Mouse (Mus musculus) embryonic stem cell, embryonic (primary cell): ENCODE data around the gene Eprs.

Experiments
- CTCF ChIA-PET, 4 experiments: fragments of 300-600 bp in 2 of 4; fragments of 350-600 bp in 2 of 4; sonication (Branson Sonifier 250); formaldehyde crosslinking; loops; one replicate each; lab custom pipeline; 2022; ENCODE audit warnings: inconsistent platforms in 2 of 4; lab: Charles Lee
- POLR2A ChIA-PET, 4 experiments: fragments of 300-600 bp in 2 of 4; fragments of 350-600 bp in 2 of 4; sonication (Branson Sonifier 250); formaldehyde crosslinking; loops; one replicate each; lab custom pipeline; 2022; ENCODE audit warnings: antibody characterized with exemption in 4 of 4, inconsistent platforms in 1 of 4; lab: Charles Lee

Eprs gene

GRCm38 (mm10) chr1:185362677-185363520 is at the start of gene Eprs:
Gene Eprs (plus strand): TSS chr1:185363044.
- ChIA-PET CTCF (interaction anchor here in 2 of 4 experiments (0.6 to 1.1 kb wide), 2 partner anchors 41 to 490 kb away, joined by 4 to 5 read pairs; no protein-coding TSS in a partner anchor), POLR2A (interaction anchor here in 3 of 4 experiments (0.6 to 14.0 kb wide), 31 partner anchors 8 to 395 kb away, joined by 3 to 234 read pairs (median 4); partner anchors contain the start of genes Iars2 (in 3 of the 3) and Bpnt1 (in 2 of the 3))

- POLR2A ChIA-PET: interaction anchor here in 2 of 4 experiments (0.6 to 2.6 kb wide), 4 partner anchors 14 to 485 kb away, joined by 3 to 9 read pairs (median 4); partner anchors contain the start of gene Iars2 (in 1 of the 2)
- CTCF ChIA-PET: no interaction called here
These were observed 48.3 kb upstream of the Eprs start for GRCm38 (mm10) chr1:185314546-185314945.

- ChIA-PET CTCF (no interaction called here), POLR2A (interaction anchor here in 2 of 4 experiments (0.7 to 4.8 kb wide), 4 partner anchors 13 to 17 kb away, joined by 3 to 18 read pairs (median 10); partner anchors contain the start of gene Iars2 (in 2 of the 2))
These were observed 46.8 kb upstream of the Eprs start for GRCm38 (mm10) chr1:185315846-185316568.

- ChIA-PET POLR2A (interaction anchor here in 3 of 4 experiments (0.6 to 4.6 kb wide), 19 partner anchors 9 to 503 kb away, joined by 3 to 29 read pairs (median 6); partner anchors contain the start of gene Slc30a10 (in 1 of the 3)), CTCF (interaction anchor here in 1 of 4 experiments (1.2 to 1.5 kb wide), 2 partner anchors 15 to 503 kb away, joined by 3 to 5 read pairs; no protein-coding TSS in a partner anchor)
These were observed 35.0 kb upstream of the Eprs start for GRCm38 (mm10) chr1:185327754-185328345.

GRCm38 (mm10) chr1:185328721-185329610 is 33.9 kb upstream of the Eprs start, which contains the start of gene Iars2:
Gene Iars2 (minus strand): TSS chr1:185329396.
- POLR2A ChIA-PET: interaction anchor here in 3 of 4 experiments (0.6 to 4.6 kb wide), 81 partner anchors 9 to 1400 kb away, joined by 3 to 29 read pairs (median 4); partner anchors contain the start of genes Eprs (in 3 of the 3), Rab3gap2 (in 2 of the 3) and Slc30a10 (in 1 of the 3)
- CTCF ChIA-PET: interaction anchor here in 2 of 4 experiments (0.8 to 1.5 kb wide), 9 partner anchors 12 to 505 kb away, joined by 3 to 10 read pairs (median 3); partner anchors contain the start of gene Rab3gap2 (in 2 of the 2)

- ChIA-PET CTCF (interaction anchor here in 2 of 4 experiments (0.8 to 1.4 kb wide), 7 partner anchors 11 to 506 kb away, joined by 3 to 10 read pairs (median 3); partner anchors contain the start of gene Rab3gap2 (in 2 of the 2)), POLR2A (interaction anchor here in 3 of 4 experiments (0.6 to 4.6 kb wide), 73 partner anchors 9 to 1399 kb away, joined by 3 to 29 read pairs (median 5); partner anchors contain the start of genes Eprs (in 3 of the 3), Rab3gap2 (in 2 of the 3) and Slc30a10 (in 1 of the 3))
These were observed 33.0 kb upstream of the Eprs start for GRCm38 (mm10) chr1:185329851-185330250.

- CTCF ChIA-PET: interaction anchor here in 1 of 4 experiments (1.2 to 1.5 kb wide), 3 partner anchors 186 to 506 kb away, joined by 3 to 5 read pairs (median 3); no protein-coding TSS in a partner anchor
- POLR2A ChIA-PET: interaction anchor here in 3 of 4 experiments (0.9 to 4.6 kb wide), 17 partner anchors 8 to 505 kb away, joined by 3 to 29 read pairs (median 4); partner anchors contain the start of gene Eprs (in 1 of the 3)
These were observed 31.5 kb upstream of the Eprs start for GRCm38 (mm10) chr1:185331364-185331763.

GRCm38 (mm10) chr1:185331983-185332430 is 30.8 kb upstream of the Eprs start, which contains the start of gene Bpnt1:
Gene Bpnt1 (plus strand): TSS chr1:185332149.
- POLR2A ChIA-PET: interaction anchor here in 3 of 4 experiments (0.6 to 4.6 kb wide), 22 partner anchors 7 to 505 kb away, joined by 3 to 29 read pairs (median 4); partner anchors contain the start of gene Eprs (in 1 of the 3)
- CTCF ChIA-PET: interaction anchor here in 2 of 4 experiments (0.6 to 1.5 kb wide), 5 partner anchors 14 to 507 kb away, joined by 3 to 5 read pairs (median 3); no protein-coding TSS in a partner anchor

- POLR2A ChIA-PET: interaction anchor here in 2 of 4 experiments (0.9 to 1.9 kb wide), 3 partner anchors 11 to 497 kb away, joined by 3 to 5 read pairs (median 4); no protein-coding TSS in a partner anchor
- CTCF ChIA-PET: no interaction called here
These were observed 29.2 kb upstream of the Eprs start for GRCm38 (mm10) chr1:185333651-185334050.

- ChIA-PET POLR2A (interaction anchor here in 2 of 4 experiments (0.6 to 1.6 kb wide), 3 partner anchors 11 to 1624 kb away, joined by 3 to 4 read pairs (median 3); no protein-coding TSS in a partner anchor), CTCF (no interaction called here)
These were observed 28.7 kb upstream of the Eprs start for GRCm38 (mm10) chr1:185334136-185334535.

- CTCF ChIA-PET: interaction anchor here in 1 of 4 experiments (1.3 kb wide), 1 partner anchor 510 kb away, joined by 3 read pairs; no protein-coding TSS in a partner anchor
- POLR2A ChIA-PET: interaction anchor here in 3 of 4 experiments (0.6 to 1.6 kb wide), 8 partner anchors 10 to 177 kb away, joined by 3 to 7 read pairs (median 4); partner anchors contain the start of gene Rab3gap2 (in 1 of the 3)
These were observed 27.5 kb upstream of the Eprs start for GRCm38 (mm10) chr1:185335231-185335765.

GRCm38 (mm10) chr1:185336535-185336934 is 26.3 kb upstream of the Eprs start:
- ChIA-PET POLR2A (interaction anchor here (0.6 to 2.0 kb wide), 16 partner anchors 9 to 364 kb away, joined by 3 to 7 read pairs (median 4); partner anchors contain the start of gene Rab3gap2 (in 1 of the 4)), CTCF (interaction anchor here in 2 of 4 experiments (0.6 to 1.4 kb wide), 3 partner anchors 10 to 47 kb away, joined by 3 to 8 read pairs (median 4); no protein-coding TSS in a partner anchor)

GRCm38 (mm10) chr1:185342441-185342840 is 20.4 kb upstream of the Eprs start:
- CTCF ChIA-PET: interaction anchor here in 1 of 4 experiments (1.4 kb wide), 1 partner anchor 14 kb away, joined by 3 read pairs; the partner anchor contains the start of gene Iars2
- POLR2A ChIA-PET: interaction anchor here in 2 of 4 experiments (0.6 to 4.1 kb wide), 6 partner anchors 9 to 40 kb away, joined by 3 to 22 read pairs (median 6); partner anchors contain the start of genes Bpnt1 (in 1 of the 2), Eprs (in 1 of the 2) and Iars2 (in 1 of the 2)

- CTCF ChIA-PET: interaction anchor here in 1 of 4 experiments (0.6 to 1.4 kb wide), 8 partner anchors 12 to 527 kb away, joined by 3 to 6 read pairs (median 3); partner anchors contain the start of gene Iars2
- POLR2A ChIA-PET: interaction anchor here in 3 of 4 experiments (0.5 to 4.1 kb wide), 7 partner anchors 8 to 37 kb away, joined by 3 to 22 read pairs (median 5); partner anchors contain the start of genes Bpnt1 (in 2 of the 3), Eprs (in 1 of the 3) and Iars2 (in 1 of the 3)
These were observed 19.4 kb upstream of the Eprs start for GRCm38 (mm10) chr1:185343422-185343821.
